Mouse (Mus musculus): ENCODE data around the gene Hif3a. TPM values are rescaled to one million over a fixed set of nuclear protein-coding genes. Genes with fewer than 3 reads are reported as not detected.

Gene Hif3a
- polyA plus RNA-seq, 1 experiment from 2014 or later, result 3.9 TPM

DNA sequence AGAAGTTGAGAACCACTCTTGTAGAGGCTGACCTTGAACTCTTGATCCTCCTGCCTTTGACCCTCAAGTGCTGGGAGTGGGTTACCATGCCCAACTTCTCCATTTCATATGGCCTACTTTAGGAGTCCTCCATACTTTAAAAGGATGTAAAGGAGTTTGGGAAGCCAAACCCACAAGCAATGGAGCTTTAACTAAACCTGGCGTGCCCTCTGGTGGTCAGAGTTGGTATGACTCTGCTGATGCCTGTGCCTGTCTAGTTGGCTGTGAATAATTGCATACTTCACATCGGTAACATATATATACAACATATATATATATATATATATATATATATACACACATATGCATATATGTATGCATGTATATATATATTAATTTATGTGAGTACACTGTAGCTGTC lies 4.2 kb upstream of the Hif3a start:
- Histone ChIP-seq H3K27me3 (ENCODE audit: insufficient read depth, low read length) (no peaks in the 10 kb centered on the region), H3K4me1 (ENCODE audit: insufficient read depth) (peaks cover 26% of the 10 kb centered on the region), H3K9me3 (ENCODE audit: low read length) (no peaks in the 10 kb centered on the region), H3K4me3 (ENCODE audit: low read depth, low read length) (no peak overlapping the region), H3K27ac (ENCODE audit: low read depth) (no peak overlapping the region), H3K4me2 (ENCODE audit: low read depth, low read length) (no peak overlapping the region), H3K36me3 (replicated peaks; ENCODE audit: insufficient read depth, low read length) (no peaks in the 10 kb centered on the region), H3K9ac (replicated peaks) (no peak overlapping the region)
- TF ChIP-seq CTCF (IDR thresholded peaks at IDR 0.05; ENCODE audit: low read depth), result peak; percentile 94
- no peak for TF ChIP-seq EP300 (IDR thresholded peaks at IDR 0.05; ENCODE audit: low read depth)
- 0% methylated on average over 2 of the region's 2 CpGs for WGBS (ENCODE audit: insufficient replicate concordance)
- DNase-seq, result peak; percentile 89
- ATAC-seq, result no peak; the same call in 1 of the 2 replicates

DNA sequence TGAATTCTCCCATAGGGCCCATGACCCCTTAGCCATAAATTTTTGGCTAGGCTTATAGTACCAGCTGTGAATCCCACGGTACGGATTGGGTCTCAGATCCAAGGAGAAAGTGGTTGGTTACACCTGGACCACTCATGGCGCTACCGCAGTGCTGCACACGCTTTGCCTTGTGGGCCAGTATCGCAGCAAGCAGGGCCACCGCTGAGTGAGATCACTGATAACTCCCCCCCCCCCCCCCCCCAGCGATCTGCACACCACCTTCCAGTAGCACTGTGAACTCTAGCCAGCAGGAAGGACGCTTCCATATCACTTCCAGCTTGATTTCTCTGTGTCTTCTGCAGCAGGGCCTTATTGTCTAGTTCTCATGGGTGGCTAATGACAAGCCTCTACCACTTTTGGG lies 3.4 kb upstream of the Hif3a start:
- Histone ChIP-seq H3K4me1 (ENCODE audit: insufficient read depth) (peaks cover 33% of the 10 kb centered on the region), H3K9ac (replicated peaks) (no peak overlapping the region), H3K9me3 (ENCODE audit: low read length) (no peaks in the 10 kb centered on the region), H3K4me3 (ENCODE audit: low read depth, low read length) (no peak overlapping the region), H3K27ac (ENCODE audit: low read depth) (no peak overlapping the region), H3K36me3 (replicated peaks; ENCODE audit: insufficient read depth, low read length) (no peaks in the 10 kb centered on the region), H3K4me2 (ENCODE audit: low read depth, low read length) (no peak overlapping the region), H3K27me3 (ENCODE audit: insufficient read depth, low read length) (no peaks in the 10 kb centered on the region)
- ATAC-seq (no peak), DNase-seq (peak; percentile 21)
- WGBS (ENCODE audit: insufficient replicate concordance), result 54% methylated on average over 9 of the region's 9 CpGs
- no peak for TF ChIP-seq CTCF (IDR thresholded peaks at IDR 0.05; ENCODE audit: low read depth)
- no peak for TF ChIP-seq EP300 (IDR thresholded peaks at IDR 0.05; ENCODE audit: low read depth)

DNA sequence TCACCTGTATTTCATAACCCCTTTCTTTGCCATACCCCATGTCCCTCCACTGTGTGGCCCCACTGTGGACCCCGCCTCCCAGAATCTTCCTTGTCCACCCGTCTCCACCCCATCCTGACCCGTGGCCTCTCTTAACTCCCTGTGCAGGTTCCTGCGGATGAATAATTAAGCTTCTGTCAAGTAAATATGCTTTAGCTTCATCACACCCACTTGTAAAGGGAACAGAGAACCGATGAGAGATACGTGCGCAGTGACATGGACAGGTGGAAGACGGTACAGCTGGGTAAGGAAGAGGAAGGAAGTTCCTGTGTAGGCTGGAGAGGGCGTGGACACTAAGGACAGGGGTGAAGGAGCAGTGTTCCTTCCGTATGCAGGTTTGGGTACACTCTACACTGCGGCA lies 618 bp upstream of the Hif3a start:
- 2% methylated on average over 11 of the region's 11 CpGs for WGBS (ENCODE audit: insufficient replicate concordance)
- Histone ChIP-seq H3K27ac (ENCODE audit: low read depth) (peak overlapping the region; percentile 100), H3K9ac (replicated peaks) (peak overlapping the region; percentile 77), H3K27me3 (ENCODE audit: insufficient read depth, low read length) (no peaks in the 10 kb centered on the region), H3K4me3 (ENCODE audit: low read depth, low read length) (peak overlapping the region; percentile 47), H3K36me3 (replicated peaks; ENCODE audit: insufficient read depth, low read length) (no peaks in the 10 kb centered on the region), H3K4me2 (ENCODE audit: low read depth, low read length) (peak overlapping the region; percentile 94), H3K4me1 (ENCODE audit: insufficient read depth) (peaks cover 59% of the 10 kb centered on the region), H3K9me3 (ENCODE audit: low read length) (no peaks in the 10 kb centered on the region)
- TF ChIP-seq CTCF (IDR thresholded peaks at IDR 0.05; ENCODE audit: low read depth) (no peak; the same call in 1 of the 2 replicates), EP300 (IDR thresholded peaks at IDR 0.05; ENCODE audit: low read depth) (no peak)
- ATAC-seq, result no peak
- peak; percentile 43 for DNase-seq

DNA sequence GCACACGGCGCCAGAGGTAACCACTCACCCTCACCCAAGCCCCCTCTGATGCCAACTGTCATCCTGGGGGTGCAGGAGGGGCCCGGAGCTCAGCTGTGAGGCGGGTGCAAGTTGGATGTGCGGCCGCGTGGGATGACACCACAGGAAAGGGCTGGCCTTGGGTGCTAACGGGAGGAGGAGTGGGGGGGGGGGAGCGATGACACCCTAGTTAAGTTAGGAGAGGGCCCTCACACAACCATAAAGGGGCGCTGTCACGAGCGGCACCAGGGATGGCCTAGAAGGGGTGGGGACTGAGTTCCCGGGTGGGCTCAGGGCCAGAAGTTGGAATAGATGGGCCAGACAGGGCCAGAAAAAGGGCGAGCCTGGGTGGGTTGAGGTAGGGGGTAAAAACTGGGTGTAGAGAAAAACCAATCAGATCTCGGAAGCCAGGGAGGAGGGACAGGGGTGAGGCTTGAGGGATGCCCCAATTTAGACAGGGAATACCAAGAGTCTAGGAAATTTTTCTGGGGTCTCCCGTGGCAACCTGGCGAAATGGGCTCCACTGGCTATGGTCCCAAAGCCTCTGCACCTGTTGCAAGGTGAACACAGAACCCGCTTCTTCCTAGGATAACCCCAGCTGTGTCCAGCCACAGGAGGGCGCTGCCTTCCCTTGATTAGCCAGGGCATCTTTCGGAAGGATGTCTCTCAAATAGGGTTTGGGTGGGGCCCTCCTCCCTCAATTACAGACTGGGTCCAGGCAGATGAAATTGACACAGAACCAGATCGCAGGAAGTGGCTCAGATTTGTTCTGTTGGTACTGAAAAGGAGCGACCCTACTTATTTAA lies 1.2 kb downstream of the Hif3a start:
- Histone ChIP-seq H3K4me3 (ENCODE audit: low read depth, low read length) (peak overlapping the region; percentile 47), H3K9me3 (ENCODE audit: low read length) (no peaks in the 10 kb centered on the region), H3K36me3 (replicated peaks; ENCODE audit: insufficient read depth, low read length) (no peaks in the 10 kb centered on the region), H3K4me1 (ENCODE audit: insufficient read depth) (peaks cover 74% of the 10 kb centered on the region), H3K4me2 (ENCODE audit: low read depth, low read length) (peak overlapping the region; percentile 94), H3K9ac (replicated peaks) (peak overlapping the region; percentile 77), H3K27ac (ENCODE audit: low read depth) (peak overlapping the region; percentile 100), H3K27me3 (ENCODE audit: insufficient read depth, low read length) (no peaks in the 10 kb centered on the region)
- TF ChIP-seq CTCF (IDR thresholded peaks at IDR 0.05; ENCODE audit: low read depth), result peak; percentile 80
- no peak for TF ChIP-seq EP300 (IDR thresholded peaks at IDR 0.05; ENCODE audit: low read depth)
- 33% methylated on average over 21 of the region's 22 CpGs for WGBS (ENCODE audit: insufficient replicate concordance)
- ATAC-seq (peak; percentile 9), DNase-seq (peak; percentile 78)

DNA sequence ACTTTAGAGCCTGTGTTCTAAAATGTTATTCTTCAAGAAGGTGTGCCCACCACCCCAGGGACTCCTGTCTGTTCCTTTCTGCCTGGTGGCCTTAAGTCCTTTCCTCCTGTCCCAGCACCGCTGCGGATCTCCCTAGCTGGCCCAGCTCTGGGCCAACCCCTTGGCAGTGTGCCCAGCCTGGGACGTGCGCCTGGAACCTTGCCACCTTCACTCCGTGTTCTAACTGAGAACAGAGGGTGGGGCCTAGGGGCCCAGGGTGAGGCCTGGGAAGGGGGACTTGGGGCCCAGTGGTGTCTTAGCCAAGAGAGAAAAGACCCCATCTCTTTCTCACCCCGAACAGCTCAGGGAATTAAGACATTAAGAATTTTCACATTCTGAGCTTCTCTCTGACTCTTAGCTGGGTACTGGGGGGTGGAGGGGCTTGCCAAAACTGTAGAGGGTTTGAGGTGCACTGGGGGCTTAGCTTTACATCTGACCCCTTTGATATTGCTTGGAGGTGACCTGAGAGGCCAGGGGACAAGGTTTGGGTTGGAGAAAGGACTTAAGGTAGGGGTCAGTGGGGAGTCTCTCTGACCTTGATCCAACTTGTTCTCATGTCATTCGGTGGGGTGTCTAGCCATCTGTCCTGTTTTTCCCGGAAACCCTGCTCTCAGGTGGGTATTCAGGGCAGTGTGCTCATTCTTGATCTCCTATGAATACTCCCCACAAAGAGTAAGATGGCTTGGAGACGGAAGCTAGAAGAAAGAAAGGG lies 2.0 kb downstream of the Hif3a start:
- no peak for TF ChIP-seq CTCF (IDR thresholded peaks at IDR 0.05; ENCODE audit: low read depth)
- TF ChIP-seq EP300 (IDR thresholded peaks at IDR 0.05; ENCODE audit: low read depth), result peak; percentile 85
- H3K9ac ChIP-seq (replicated peaks), result peak overlapping the region; percentile 77
- H3K4me1 ChIP-seq (ENCODE audit: insufficient read depth), result peaks cover 77% of the 10 kb centered on the region
- DNase-seq (peak; percentile 97), ATAC-seq (peak; percentile 55)
- H3K27ac ChIP-seq (ENCODE audit: low read depth), result peak overlapping the region; percentile 100
- H3K27me3 ChIP-seq (ENCODE audit: insufficient read depth, low read length), result no peaks in the 10 kb centered on the region
- peak overlapping the region; percentile 47 for H3K4me3 ChIP-seq (ENCODE audit: low read depth, low read length)
- H3K36me3 ChIP-seq (replicated peaks; ENCODE audit: insufficient read depth, low read length), result peaks cover 3% of the 10 kb centered on the region; the same call in 1 of the 2 replicates
- H3K4me2 ChIP-seq (ENCODE audit: low read depth, low read length), result peak overlapping the region; percentile 94
- WGBS (ENCODE audit: insufficient replicate concordance), result 12% methylated on average over 8 of the region's 9 CpGs
- H3K9me3 ChIP-seq (ENCODE audit: low read length), result no peaks in the 10 kb centered on the region

- H3K4me3 ChIP-seq (ENCODE audit: low read depth, low read length), result peak overlapping the region; percentile 47
- TF ChIP-seq CTCF (IDR thresholded peaks at IDR 0.05; ENCODE audit: low read depth), result no peak
- no peak for TF ChIP-seq EP300 (IDR thresholded peaks at IDR 0.05; ENCODE audit: low read depth)
- DNase-seq, result no peak
- H3K4me2 ChIP-seq (ENCODE audit: low read depth, low read length), result peak overlapping the region; percentile 94
- no peaks in the 10 kb centered on the region for H3K9me3 ChIP-seq (ENCODE audit: low read length)
- no peak for ATAC-seq
- peaks cover 77% of the 10 kb centered on the region for H3K4me1 ChIP-seq (ENCODE audit: insufficient read depth)
- 46% methylated on average over 3 of the region's 3 CpGs for WGBS (ENCODE audit: insufficient replicate concordance)
- peak overlapping the region; percentile 77 for H3K9ac ChIP-seq (replicated peaks)
- H3K27me3 ChIP-seq (ENCODE audit: insufficient read depth, low read length), result no peaks in the 10 kb centered on the region
- H3K36me3 ChIP-seq (replicated peaks; ENCODE audit: insufficient read depth, low read length), result peaks cover 6% of the 10 kb centered on the region
- H3K27ac ChIP-seq (ENCODE audit: low read depth), result peak overlapping the region; percentile 100
These were observed 2.8 kb downstream of the Hif3a start for GRCm38 (mm10) chr7:17059463-17059844.

Measured in liver, postnatal 0 days (tissue).